8 mouse cellular contexts compared by ENCODE assay signal in genomic region chrX:50840847-50841560, GRCm38 (mm10). TPM values are rescaled to one million over a fixed set of nuclear protein-coding genes. Genes with fewer than 3 reads are reported as not detected.
DNase-seq lines count a peak whose midpoint lies in the region; ATAC-seq and TF ChIP-seq lines count a peak whose summit lies in the region.

TSS of gene Stk26 (plus strand) at chrX:50841047.

- peak; percentile 85 for DNase-seq in CD4-positive, CD25-positive, alpha-beta regulatory T cell, adult 2 months (ENCODE audit: low read depth, low spot score)
- peak; percentile 58 for DNase-seq in brain, embryonic 14.5 days (ENCODE audit: low read depth)
- DNase-seq in kidney, postnatal 0 days (ENCODE audit: low spot score) = peak; percentile 63
- peak; percentile 57 for DNase-seq in neural tube, embryonic 11.5 days (ENCODE audit: low spot score)
- peak; percentile 76 for DNase-seq in stomach, postnatal 0 days (ENCODE audit: low spot score)

- H3K27ac ChIP-seq in heart, embryonic 14.5 days (replicated peaks in 1 of 2; ENCODE audit: control insufficient read depth in 1 of 2, insufficient read depth in 1 of 2, low read depth in 2 of 2, low read length in 2 of 2) = no peak within 1 kb of the TSS
- H3K27ac ChIP-seq in kidney, postnatal 0 days = no peak within 1 kb of the TSS
- H3K27ac ChIP-seq in liver, embryonic 16.5 days (ENCODE audit: low read length) = no peak within 1 kb of the TSS; the same call in 1 of the 2 replicates
- H3K27ac ChIP-seq in neural tube, embryonic 11.5 days (ENCODE audit: low read depth, low read length) = no peak within 1 kb of the TSS
- H3K27ac ChIP-seq in stomach, postnatal 0 days (replicated peaks) = peak within 1 kb of the TSS; percentile 45; the same call in 1 of the 2 replicates

- ATAC-seq in erythroid progenitor cell, adult 5-6 weeks (replicated peaks; ENCODE audit: low FRiP score, poor library complexity, severe bottlenecking) = peak; percentile 99
- ATAC-seq in heart, embryonic 14.5 days (ENCODE audit: insufficient number of reproducible peaks, insufficient read depth, low FRiP score, low read depth) = peak; percentile 69
- ATAC-seq in kidney, postnatal 0 days (replicated peaks; ENCODE audit: low FRiP score, low read depth) = peak; percentile 69
- ATAC-seq in liver, embryonic 16.5 days (ENCODE audit: low read depth) = peak; percentile 94
- ATAC-seq in neural tube, embryonic 11.5 days (ENCODE audit: insufficient read depth, low FRiP score, low TSS enrichment) = peak; percentile 61
- peak; percentile 94 for ATAC-seq in stomach, postnatal 0 days (ENCODE audit: low FRiP score, low TSS enrichment)

- no peak for TF ChIP-seq EP300 in stomach, postnatal 0 days (optimal IDR thresholded peaks at IDR 0.05)

- TF ChIP-seq CTCF in brain, embryonic 14.5 days (IDR thresholded peaks at IDR 0.05; ENCODE audit: borderline replicate concordance, extremely low read depth, insufficient read depth, insufficient read length) = no peak
- TF ChIP-seq CTCF in kidney, postnatal 0 days (IDR thresholded peaks at IDR 0.05; ENCODE audit: low read depth) = peak; percentile 20; the same call in 1 of the 2 replicates
- 0 out of 2 replicates have a peak, but pooled peaks have one; percentile 20 for TF ChIP-seq CTCF in stomach, postnatal 0 days (IDR thresholded peaks at IDR 0.05; ENCODE audit: low read depth)

- H3K4me1 ChIP-seq in heart, embryonic 14.5 days (ENCODE audit: control insufficient read depth in 2 of 2, insufficient read depth in 2 of 2, low read length in 2 of 2) = no peaks in the 10 kb centered on the region
- H3K4me1 ChIP-seq in kidney, postnatal 0 days (replicated peaks; ENCODE audit: insufficient read depth, low read length) = no peaks in the 10 kb centered on the region
- H3K4me1 ChIP-seq in liver, embryonic 16.5 days (ENCODE audit: control insufficient read depth, low read depth, low read length) = no peaks in the 10 kb centered on the region
- no peaks in the 10 kb centered on the region for H3K4me1 ChIP-seq in neural tube, embryonic 11.5 days (ENCODE audit: control insufficient read depth, insufficient read depth, low read length)
- no peaks in the 10 kb centered on the region for H3K4me1 ChIP-seq in stomach, postnatal 0 days (replicated peaks; ENCODE audit: control insufficient read depth, insufficient read depth)

- 15% methylated on average over 31 of the region's 31 CpGs for WGBS in heart, embryonic 14.5 days
- WGBS in kidney, postnatal 0 days = 28% methylated on average over 31 of the region's 31 CpGs
- 18% methylated on average over 31 of the region's 31 CpGs for WGBS in liver, embryonic 16.5 days (ENCODE audit: insufficient replicate concordance)
- WGBS in neural tube, embryonic 11.5 days = 16% methylated on average over 29 of the region's 31 CpGs
- 17% methylated on average over 31 of the region's 31 CpGs for WGBS in stomach, postnatal 0 days

- H3K9ac ChIP-seq in heart, embryonic 14.5 days (ENCODE audit: low read length) = peak within 1 kb of the TSS; percentile 65
- peak within 1 kb of the TSS; percentile 46; the same call in 1 of the 2 replicates for H3K9ac ChIP-seq in kidney, postnatal 0 days (ENCODE audit: low read depth, low read length)
- peak within 1 kb of the TSS; percentile 56 for H3K9ac ChIP-seq in liver, embryonic 16.5 days (ENCODE audit: low read depth, low read length)
- peak within 1 kb of the TSS; percentile 29 for H3K9ac ChIP-seq in neural tube, embryonic 11.5 days (ENCODE audit: low read length)
- H3K9ac ChIP-seq in stomach, postnatal 0 days (ENCODE audit: low read length) = peak within 1 kb of the TSS; percentile 50

- no peak for TF ChIP-seq POLR2A in brain, embryonic 14.5 days (IDR thresholded peaks at IDR 0.05; ENCODE audit: borderline replicate concordance, extremely low read depth, insufficient read depth, insufficient read length, poor library complexity, severe bottlenecking)

- H3K9me3 ChIP-seq in heart, embryonic 14.5 days (ENCODE audit: control insufficient read depth, low read length) = no peaks in the 10 kb centered on the region
- no peaks in the 10 kb centered on the region for H3K9me3 ChIP-seq in kidney, postnatal 0 days (replicated peaks; ENCODE audit: low read length)
- H3K9me3 ChIP-seq in liver, embryonic 16.5 days (replicated peaks; ENCODE audit: control insufficient read depth, low read length) = no peaks in the 10 kb centered on the region
- no peaks in the 10 kb centered on the region for H3K9me3 ChIP-seq in neural tube, embryonic 11.5 days (ENCODE audit: control insufficient read depth, low read length)
- no peaks in the 10 kb centered on the region for H3K9me3 ChIP-seq in stomach, postnatal 0 days (ENCODE audit: control insufficient read depth, low read length)

- H3K4me3 ChIP-seq in heart, embryonic 14.5 days (ENCODE audit: control insufficient read depth in 1 of 2, insufficient read depth in 1 of 2, low read depth in 1 of 2, low read length in 2 of 2) = peak within 1 kb of the TSS; percentile 58 to 72
- H3K4me3 ChIP-seq in kidney, postnatal 0 days (replicated peaks; ENCODE audit: low read depth, low read length) = peak within 1 kb of the TSS; percentile 37
- peak within 1 kb of the TSS; percentile 61 for H3K4me3 ChIP-seq in liver, embryonic 16.5 days (ENCODE audit: low read depth, low read length)
- peak within 1 kb of the TSS; percentile 34 for H3K4me3 ChIP-seq in neural tube, embryonic 11.5 days (ENCODE audit: low read depth, low read length)
- peak within 1 kb of the TSS; percentile 49 for H3K4me3 ChIP-seq in stomach, postnatal 0 days (ENCODE audit: low read depth, low read length)

- no peaks in the 10 kb centered on the region; the same call in 1 of the 2 replicates for H3K27me3 ChIP-seq in heart, embryonic 14.5 days (ENCODE audit: control insufficient read depth, insufficient read depth, low read length)
- H3K27me3 ChIP-seq in kidney, postnatal 0 days (ENCODE audit: insufficient read depth, low read length) = no peaks in the 10 kb centered on the region
- no peaks in the 10 kb centered on the region for H3K27me3 ChIP-seq in liver, embryonic 16.5 days (ENCODE audit: control insufficient read depth, insufficient read depth, low read depth, low read length)
- no peaks in the 10 kb centered on the region for H3K27me3 ChIP-seq in neural tube, embryonic 11.5 days (ENCODE audit: control insufficient read depth, insufficient read depth, low read length)
- H3K27me3 ChIP-seq in stomach, postnatal 0 days (ENCODE audit: control insufficient read depth, insufficient read depth, low read length) = no peaks in the 10 kb centered on the region

- H3K36me3 ChIP-seq in heart, embryonic 14.5 days (ENCODE audit: control insufficient read depth, insufficient read depth, low read length) = no peaks in the 10 kb centered on the region
- H3K36me3 ChIP-seq in kidney, postnatal 0 days (ENCODE audit: insufficient read depth, low read length) = no peaks in the 10 kb centered on the region
- H3K36me3 ChIP-seq in liver, embryonic 16.5 days (ENCODE audit: control insufficient read depth, insufficient read depth) = no peaks in the 10 kb centered on the region
- H3K36me3 ChIP-seq in neural tube, embryonic 11.5 days (ENCODE audit: control insufficient read depth, insufficient read depth, low read length) = no peaks in the 10 kb centered on the region
- H3K36me3 ChIP-seq in stomach, postnatal 0 days (ENCODE audit: control insufficient read depth, insufficient read depth, low read length) = no peaks in the 10 kb centered on the region

- peak within 1 kb of the TSS; percentile 77 for H3K4me2 ChIP-seq in heart, embryonic 14.5 days (ENCODE audit: low read length)
- H3K4me2 ChIP-seq in kidney, postnatal 0 days (ENCODE audit: low read length) = peak within 1 kb of the TSS; percentile 71
- H3K4me2 ChIP-seq in liver, embryonic 16.5 days (ENCODE audit: low read depth, low read length) = peak within 1 kb of the TSS; percentile 71
- peak within 1 kb of the TSS; percentile 52 for H3K4me2 ChIP-seq in neural tube, embryonic 11.5 days (ENCODE audit: low read depth)
- H3K4me2 ChIP-seq in stomach, postnatal 0 days (replicated peaks; ENCODE audit: low read depth) = peak within 1 kb of the TSS; percentile 66

RNA-seq across cellular contexts. Expression of gene Stk26, which starts in this region (rescaled TPM):
- polyA plus RNA-seq in brain, embryonic 14.5 days (2012; rRNA removed) = 1.7 and 1.8 TPM in 2 replicates
- total RNA-seq in erythroid progenitor cell, adult 5-6 weeks (2015; ENCODE audit: low replicate concordance) = 24.9 and 60.8 TPM in 2 replicates
- 11.9 and 14.3 TPM in 2 replicates for total RNA-seq in erythroid progenitor cell, adult 5-6 weeks (2017; ENCODE audit: low replicate concordance)
- polyA plus RNA-seq in heart, embryonic 14.5 days (2014; fragmentation: Nextera tagmentation; extraction: Ambion mirVana) = 4.1 and 4.9 TPM in 2 replicates
- 4.3 and 4.8 TPM in 2 replicates for polyA plus RNA-seq in kidney, postnatal 0 days (2015; fragmentation: Nextera tagmentation; extraction: Ambion mirVana)
- polyA plus RNA-seq in liver, embryonic 16.5 days (2015; fragmentation: Nextera tagmentation; extraction: Ambion mirVana) = 3.4 and 3.7 TPM in 2 replicates
- 2.7 and 3.1 TPM in 2 replicates for polyA plus RNA-seq in neural tube, embryonic 11.5 days (2014; fragmentation: Nextera tagmentation; extraction: Ambion mirVana)
- polyA plus RNA-seq in stomach, postnatal 0 days (2015; fragmentation: Nextera tagmentation; extraction: Ambion mirVana) = 3.5 and 4.5 TPM in 2 replicates
